Comparison of ENCODE assay signal across 14 mouse cellular contexts in genomic region chr12:98046459-98047440, GRCm38 (mm10).
A peak's percentile ranks its signal among the peaks of the same experiment; 100 is the strongest.
DNase-seq lines count a peak whose midpoint lies in the region; ATAC-seq lines count a peak whose summit lies in the region.
"Had no signal": no experiment of that assay in that cellular context is flagged by ENCODE, and none has a peak within 500 bp of the region (broad histone marks: within the 10 kb centered on the region; RNA-seq: fewer than 3 reads in every experiment).

No protein-coding gene starts in this region.

- peak; percentile 71 for ATAC-seq in forebrain, embryonic 14.5 days
- ATAC-seq in heart, embryonic 12.5 days (ENCODE audit: insufficient number of reproducible peaks, low FRiP score) = no peak
- ATAC-seq: liver, embryonic 12.5 days had no signal

- peak overlapping the region; percentile 69; the same call in 1 of the 2 replicates for H3K27ac ChIP-seq in forebrain, embryonic 14.5 days (ENCODE audit: low read depth, low read length)
- H3K27ac ChIP-seq in heart, embryonic 12.5 days (ENCODE audit: poor library complexity, severe bottlenecking) = no peak overlapping the region
- H3K27ac ChIP-seq: heart, embryonic 13.5 days; liver, embryonic 12.5 days; macrophage; stomach, embryonic 15.5 days had no signal

- peak overlapping the region; percentile 7; the same call in 1 of the 2 replicates for H3K4me2 ChIP-seq in forebrain, embryonic 14.5 days (ENCODE audit: low read length)
- no peak overlapping the region for H3K4me2 ChIP-seq in heart, embryonic 12.5 days
- H3K4me2 ChIP-seq: heart, embryonic 13.5 days; liver, embryonic 12.5 days; stomach, embryonic 15.5 days had no signal

- no peak overlapping the region for H3K4me3 ChIP-seq in forebrain, embryonic 14.5 days (ENCODE audit: low read depth, low read length)
- no peak overlapping the region for H3K4me3 ChIP-seq in heart, embryonic 12.5 days
- H3K4me3 ChIP-seq: heart, embryonic 13.5 days; liver, embryonic 12.5 days; stomach, embryonic 15.5 days had no signal

- H3K27me3 ChIP-seq in forebrain, embryonic 14.5 days (replicated peaks; ENCODE audit: control insufficient read depth, insufficient read depth, low read length) = no peaks in the 10 kb centered on the region
- no peaks in the 10 kb centered on the region for H3K27me3 ChIP-seq in heart, embryonic 12.5 days (replicated peaks)
- H3K27me3 ChIP-seq: heart, embryonic 13.5 days; liver, embryonic 12.5 days; stomach, embryonic 15.5 days had no signal

- intact Hi-C loops in left cerebral cortex, postnatal 4 days (cut with DNase I) = no loop called here

- no peaks in the 10 kb centered on the region for H3K9me3 ChIP-seq in forebrain, embryonic 14.5 days (replicated peaks; ENCODE audit: control insufficient read depth, low read length)
- no peaks in the 10 kb centered on the region for H3K9me3 ChIP-seq in heart, embryonic 12.5 days (replicated peaks)
- H3K9me3 ChIP-seq: heart, embryonic 13.5 days; liver, embryonic 12.5 days; stomach, embryonic 15.5 days had no signal

- H3K36me3 ChIP-seq in forebrain, embryonic 14.5 days (ENCODE audit: control insufficient read depth, insufficient read depth, low read length) = no peaks in the 10 kb centered on the region
- no peaks in the 10 kb centered on the region for H3K36me3 ChIP-seq in heart, embryonic 12.5 days
- H3K36me3 ChIP-seq: heart, embryonic 13.5 days; liver, embryonic 12.5 days; stomach, embryonic 15.5 days had no signal

- peaks cover 13% of the 10 kb centered on the region; the same call in 1 of the 2 replicates for H3K4me1 ChIP-seq in forebrain, embryonic 14.5 days (ENCODE audit: control insufficient read depth, insufficient read depth, low read length)
- peaks cover 18% of the 10 kb centered on the region for H3K4me1 ChIP-seq in heart, embryonic 12.5 days (replicated peaks)
- H3K4me1 ChIP-seq: liver, embryonic 12.5 days; stomach, embryonic 15.5 days had no signal

- no peak overlapping the region for H3K9ac ChIP-seq in forebrain, embryonic 14.5 days (ENCODE audit: low read length)
- no peak overlapping the region for H3K9ac ChIP-seq in heart, embryonic 12.5 days
- H3K9ac ChIP-seq: heart, embryonic 13.5 days; liver, embryonic 12.5 days; stomach, embryonic 15.5 days had no signal

- 10% methylated on average over 11 of the region's 11 CpGs for WGBS in forebrain, embryonic 14.5 days
- 75% methylated on average over 11 of the region's 11 CpGs for WGBS in heart, embryonic 12.5 days

- peak; percentile 51 for DNase-seq in left cerebral cortex, adult 11 months (ENCODE audit: low spot score)
- no peak for DNase-seq in left cerebral cortex, postnatal 4 days
- peak; percentile 82 for DNase-seq in forebrain, embryonic 14.5 days (ENCODE audit: low spot score)
- peak; percentile 53 for DNase-seq in layer of hippocampus, adult 9-10 months (ENCODE audit: low spot score)
- DNase-seq in right cerebral cortex, adult 2 months (ENCODE audit: low spot score in 2 of 2) = peak; percentile 52 to 53
- DNase-seq in heart, adult 9 months (ENCODE audit: low spot score in 2 of 2) = no peak
- DNase-seq in adrenal gland, adult 18-20 months (ENCODE audit: low spot score in 2 of 2) = no peak
- DNase-seq: cerebellum, adult 9-11 months; kidney, postnatal 25 days had no signal

Comparison
In these comparisons a context has a peak if more than half of its experiments do, and no peak if none do; other contexts are left out.
1. DNase-seq: peak in left cerebral cortex, adult 11 months (single experiment), forebrain, embryonic 14.5 days (single experiment), layer of hippocampus, adult 9-10 months (single experiment) and right cerebral cortex, adult 2 months (2 of 2); none in left cerebral cortex, postnatal 4 days (single experiment), heart, adult 9 months (0 of 2) and adrenal gland, adult 18-20 months (0 of 2).